Mouse (Mus musculus): ENCODE results near the gene Aifm1.

DNA sequence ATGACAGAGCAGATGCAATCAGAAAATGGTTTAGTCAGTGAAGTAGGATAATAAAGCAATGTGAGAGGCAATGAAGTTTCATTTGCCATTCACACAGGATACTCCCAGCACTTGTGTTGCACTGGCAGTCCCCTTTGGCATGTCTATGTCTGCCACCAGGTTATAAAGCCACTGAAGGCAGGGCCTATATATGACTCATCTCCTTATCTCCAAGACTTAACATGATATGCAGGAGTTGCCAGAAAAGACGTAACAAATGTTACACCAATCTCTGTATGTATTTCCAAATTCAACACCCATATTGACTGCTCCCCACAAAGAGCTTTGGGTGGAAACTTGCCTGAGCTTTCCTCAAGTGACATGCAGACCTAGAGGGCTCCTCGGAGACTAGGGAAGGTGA, 47.2 kb downstream of the Aifm1 start:
- TF ChIP-seq EP300 (optimal IDR thresholded peaks at IDR 0.05) (no peak), CTCF (IDR thresholded peaks at IDR 0.05; ENCODE audit: low read depth) (no peak)
